Mouse (Mus musculus) hindlimb bud, embryonic 11.5 days (tissue): ENCODE data around the gene Myo1c.

Experiments used
- DNase-seq: peaks from one replicate; pipeline ENCODE4 v3.0.0-alpha.2; 2012; ENCODE audit warnings: low read depth, low spot score; ENCODE audit errors: extremely low spot score

Myo1c gene

DNA sequence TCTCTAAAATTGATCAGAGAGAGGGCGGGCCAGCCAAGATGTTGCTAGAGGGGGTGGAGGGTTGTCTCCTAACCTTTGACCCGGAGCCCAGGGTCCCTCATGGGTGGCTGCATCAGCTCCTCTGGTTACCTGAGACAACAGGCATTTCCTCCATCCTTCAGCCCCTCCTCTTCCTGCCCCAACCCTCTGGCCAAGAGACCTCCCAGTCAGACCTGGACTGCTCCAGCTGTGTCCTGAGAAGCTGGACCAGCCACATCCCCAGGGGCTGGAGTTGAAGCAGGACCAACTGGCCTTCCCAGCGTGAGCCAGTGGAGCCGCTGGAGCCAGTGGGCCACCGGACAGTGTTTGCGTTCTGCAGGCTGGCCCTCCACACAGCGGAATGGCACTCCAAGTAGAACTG lies at the start of gene Myo1c:
Gene Myo1c, plus strand, starts transcription at position 194 of the 400 bp plus-strand sequence.
- no peak for DNase-seq

DNA sequence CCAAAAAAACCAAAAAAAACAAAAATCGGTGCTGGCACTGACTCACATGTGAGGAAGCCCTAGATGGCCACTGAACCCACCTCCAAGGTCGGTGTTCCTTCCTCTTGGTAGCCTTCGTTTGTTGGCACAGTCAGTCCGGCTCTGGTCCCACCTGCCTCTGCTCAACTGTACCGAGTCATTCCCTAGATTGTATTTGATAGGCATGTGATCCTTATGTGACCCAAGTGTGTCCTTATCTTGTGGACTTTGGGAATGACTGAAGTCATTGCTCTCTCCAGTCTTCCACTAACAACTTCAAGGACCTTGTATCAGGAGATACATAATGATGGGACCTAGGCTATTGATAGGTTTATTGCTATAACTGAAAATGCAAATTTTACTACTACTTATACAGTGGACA lies 45.5 kb upstream of the Myo1c start:
- DNase-seq: no peak

GRCm38 (mm10) chr11:75605318-75605717 lies 45.0 kb upstream of the Myo1c start:
- no peak for DNase-seq

DNA sequence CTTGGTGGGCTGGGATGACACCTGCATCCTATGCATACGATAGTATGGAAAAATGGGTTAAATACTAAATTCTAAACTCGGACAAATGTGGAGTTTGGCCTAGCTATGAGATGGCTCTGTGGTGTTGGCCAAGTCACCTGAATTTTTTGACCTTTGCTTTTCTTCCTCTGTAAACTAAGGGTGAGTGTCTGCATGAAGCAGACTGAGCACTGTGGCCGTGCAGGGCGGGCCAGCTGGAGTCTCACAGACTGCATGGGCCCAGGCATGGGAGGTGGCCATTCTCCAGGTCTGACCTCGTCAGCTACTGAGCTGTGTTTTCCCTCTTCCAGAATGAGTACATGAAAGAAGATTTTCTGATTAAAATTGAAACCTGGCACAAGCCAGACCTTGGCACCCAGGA lies 41.5 kb upstream of the Myo1c start:
- no peak for DNase-seq

DNA sequence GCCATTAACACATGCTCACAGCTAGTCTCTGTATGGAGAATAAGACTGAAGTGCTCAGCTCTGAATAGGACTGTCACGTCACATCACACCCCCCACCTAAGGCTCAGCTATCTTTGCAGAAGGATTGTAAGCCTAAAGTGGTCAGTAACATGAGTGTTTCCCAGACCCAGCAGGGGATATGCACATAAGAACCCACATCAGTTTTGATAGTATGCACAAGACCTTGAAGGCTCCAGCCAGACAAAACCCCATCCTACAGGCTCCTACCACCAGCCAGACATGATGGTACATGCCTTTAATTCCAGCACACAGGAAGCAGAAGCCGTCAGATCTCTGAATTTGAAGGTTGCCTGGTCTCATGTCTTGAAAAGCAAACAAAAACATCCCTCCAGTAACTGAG lies 40.3 kb upstream of the Myo1c start:
- no peak for DNase-seq

DNA sequence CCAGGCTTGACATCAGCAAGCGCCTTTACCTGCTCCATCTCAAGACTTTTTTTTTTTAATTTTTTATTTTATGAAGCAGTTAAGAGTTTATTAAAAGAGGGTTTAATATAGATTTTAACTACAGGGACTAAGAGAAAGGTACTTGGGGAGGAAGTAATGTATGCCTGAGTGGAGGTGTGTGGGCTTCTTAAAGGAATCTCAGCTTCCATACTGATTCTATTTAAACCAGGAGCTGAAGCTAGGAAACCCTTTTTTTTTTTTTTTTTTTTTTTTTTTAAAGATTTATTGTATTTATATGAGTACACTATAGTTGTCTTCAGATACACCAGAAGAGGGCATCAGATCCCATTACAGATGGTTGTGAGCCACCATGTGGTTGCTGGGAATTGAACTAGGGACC lies 35.5 kb upstream of the Myo1c start:
- DNase-seq: no peak

- no peak for DNase-seq
These were observed 34.7 kb upstream of the Myo1c start for GRCm38 (mm10) chr11:75615556-75615955.

GRCm38 (mm10) chr11:75619133-75619532 lies 31.2 kb upstream of the Myo1c start:
- no peak for DNase-seq

DNA sequence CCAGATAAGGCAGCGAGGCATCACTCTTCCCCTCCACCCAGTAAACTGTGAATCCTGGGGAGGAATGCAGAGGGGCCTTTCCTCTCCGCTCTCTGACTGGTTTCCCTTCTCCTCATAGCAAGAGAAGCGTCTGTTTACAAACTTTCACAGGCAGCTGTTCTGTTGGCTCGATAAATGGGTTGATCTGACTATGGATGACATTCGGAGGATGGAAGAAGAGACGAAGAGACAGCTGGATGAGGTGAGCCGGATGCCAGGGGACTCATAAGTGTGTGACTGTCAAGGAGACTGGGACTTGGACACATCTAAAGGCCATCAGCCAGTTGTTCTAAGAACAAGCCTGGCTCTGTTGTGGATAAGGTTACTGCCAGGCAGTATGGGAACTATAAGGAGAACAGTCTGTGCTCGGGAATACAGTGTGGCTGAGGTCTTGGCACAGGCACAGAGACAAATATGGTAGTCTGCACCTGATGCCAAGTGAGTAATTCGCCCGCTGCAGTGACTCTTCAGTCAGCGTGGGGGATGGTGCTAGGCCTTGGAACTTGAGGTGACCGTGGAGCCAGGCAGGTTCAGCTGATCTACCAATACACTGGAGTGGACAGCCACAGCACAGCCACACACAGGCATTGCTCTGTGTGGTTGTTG lies 30.0 kb upstream of the Myo1c start:
- DNase-seq: no peak

DNA sequence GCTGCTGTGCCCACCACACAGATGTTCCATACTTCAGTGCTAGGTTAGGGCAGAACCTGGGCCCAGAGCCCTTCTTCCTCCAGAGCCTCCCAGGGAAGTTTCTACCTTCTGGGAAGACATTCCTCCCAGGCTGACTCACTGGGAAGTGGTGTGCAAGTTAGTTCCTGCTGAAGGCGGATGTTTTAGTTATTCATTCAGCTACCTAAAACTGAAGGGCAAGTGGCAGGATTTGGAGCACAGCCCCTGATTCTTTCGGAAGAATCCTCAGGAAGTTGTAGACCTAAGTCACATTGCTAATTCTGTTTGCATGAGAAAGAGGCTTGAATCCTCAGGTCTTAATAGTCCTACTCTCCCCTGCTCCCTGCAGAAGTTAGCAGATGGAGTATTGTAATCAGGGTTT lies 28.9 kb upstream of the Myo1c start:
- no peak for DNase-seq

- DNase-seq: no peak
These were observed 27.5 kb upstream of the Myo1c start for GRCm38 (mm10) chr11:75622588-75623329.

GRCm38 (mm10) chr11:75624102-75624554 lies 26.2 kb upstream of the Myo1c start:
- no peak for DNase-seq

DNA sequence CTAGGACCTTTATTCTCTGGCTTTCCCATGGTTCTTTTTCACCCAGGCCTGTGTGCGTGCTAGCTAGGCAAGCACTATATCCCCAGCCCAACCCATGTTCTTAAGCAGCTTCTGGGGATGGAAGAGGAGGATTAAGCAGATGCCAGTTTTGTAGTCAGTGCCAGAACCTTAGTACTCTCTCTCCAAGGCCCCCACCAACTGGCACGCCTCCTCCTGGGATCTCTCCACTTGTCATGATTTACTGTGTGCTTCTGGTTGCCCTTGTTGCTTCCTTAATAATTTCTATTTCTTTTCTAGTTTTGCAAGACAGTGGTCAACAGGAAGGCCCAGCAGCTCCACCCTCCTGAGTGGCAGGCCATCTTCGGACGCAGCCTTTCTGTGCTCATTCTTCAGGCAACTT lies 24.5 kb upstream of the Myo1c start:
- DNase-seq: no peak

- DNase-seq: no peak
These were observed 20.2 kb upstream of the Myo1c start for GRCm38 (mm10) chr11:75630098-75630497.

DNA sequence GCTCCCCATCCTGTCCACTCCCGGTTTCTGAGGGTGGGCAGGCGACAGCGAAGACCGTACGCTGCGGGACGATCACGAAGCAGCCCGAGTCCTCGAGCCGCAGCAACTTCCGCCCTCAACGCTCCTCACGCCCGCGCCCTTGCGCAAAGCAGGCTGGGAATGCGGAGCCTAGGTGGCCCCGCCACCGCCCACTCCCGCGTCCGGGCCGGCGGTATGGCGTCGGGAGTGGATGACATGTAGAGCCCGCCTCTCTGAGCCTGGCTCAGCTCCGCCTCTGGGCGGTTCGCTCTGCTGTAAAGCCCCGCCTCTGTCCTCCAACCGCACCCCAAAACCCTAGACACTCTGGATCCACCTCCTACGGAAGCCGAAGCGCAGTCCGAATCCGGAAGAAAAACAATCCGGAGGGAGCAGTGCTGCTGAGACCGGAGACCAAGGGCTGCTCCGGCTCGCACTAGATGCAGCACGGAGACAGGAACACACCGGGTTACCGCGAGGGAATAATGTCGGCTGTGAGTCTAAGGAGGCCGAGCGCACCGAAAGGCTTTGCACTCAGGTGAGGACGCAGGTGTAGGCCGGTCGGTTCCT lies 19.6 kb upstream of the Myo1c start, which contains the start of gene Inpp5k:
Gene Inpp5k, plus strand, starts transcription at position 344 of the 585 bp plus-strand sequence.
- peak; percentile 86 for DNase-seq

DNA sequence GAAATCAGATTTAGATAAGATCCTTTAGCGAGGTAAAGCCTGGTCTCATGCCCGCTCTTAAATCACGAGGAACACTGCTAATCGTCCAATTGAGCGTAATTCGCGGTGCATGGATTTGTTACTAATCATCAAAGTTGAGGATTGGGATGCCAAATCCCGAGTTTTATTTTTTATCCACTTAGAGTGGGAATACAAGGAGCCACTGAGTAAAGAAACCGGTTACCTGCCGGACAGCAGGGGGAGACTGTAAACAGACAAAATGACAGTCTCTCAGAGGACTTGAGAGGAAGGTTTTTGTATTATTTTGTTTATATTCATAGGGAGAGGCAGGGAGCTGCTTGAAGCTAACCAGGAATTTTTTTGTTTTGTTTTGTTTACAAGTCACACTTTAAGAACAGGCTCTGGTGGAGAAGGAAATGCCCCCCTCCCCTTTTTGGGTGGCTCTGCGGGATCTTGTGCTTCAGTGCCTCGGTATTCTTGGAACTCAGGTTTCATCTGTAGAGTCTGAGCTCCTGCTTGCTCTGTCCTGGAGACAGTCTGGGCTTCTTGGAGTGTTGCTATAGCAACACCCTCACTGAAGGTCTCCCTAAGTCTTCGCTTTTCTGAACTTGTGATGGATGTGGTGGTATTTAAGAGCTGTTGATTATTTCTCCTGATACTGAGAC lies 18.6 kb upstream of the Myo1c start:
- DNase-seq: no peak

- DNase-seq: no peak
These were observed 17.4 kb upstream of the Myo1c start for GRCm38 (mm10) chr11:75632921-75633320.

DNA sequence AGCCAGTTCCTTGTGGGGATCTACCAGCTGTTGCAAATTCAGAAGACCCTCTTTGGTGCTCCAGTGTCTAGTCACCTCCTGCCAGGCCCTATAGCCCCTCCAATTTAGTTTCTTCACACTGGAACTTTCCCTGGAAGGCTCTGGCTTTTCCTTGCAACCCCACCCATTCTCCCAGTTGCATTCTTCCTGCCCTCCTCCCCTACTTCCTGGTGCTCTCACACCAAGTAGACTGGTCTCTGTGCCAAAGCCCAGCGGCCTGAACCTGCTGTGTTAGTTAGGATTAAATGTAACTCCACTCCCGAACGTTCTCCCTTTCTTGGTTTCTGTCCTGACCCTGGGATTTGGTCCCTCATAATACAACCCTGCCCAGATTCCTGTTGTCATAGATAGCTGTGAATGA lies 15.5 kb upstream of the Myo1c start:
- DNase-seq: no peak

DNA sequence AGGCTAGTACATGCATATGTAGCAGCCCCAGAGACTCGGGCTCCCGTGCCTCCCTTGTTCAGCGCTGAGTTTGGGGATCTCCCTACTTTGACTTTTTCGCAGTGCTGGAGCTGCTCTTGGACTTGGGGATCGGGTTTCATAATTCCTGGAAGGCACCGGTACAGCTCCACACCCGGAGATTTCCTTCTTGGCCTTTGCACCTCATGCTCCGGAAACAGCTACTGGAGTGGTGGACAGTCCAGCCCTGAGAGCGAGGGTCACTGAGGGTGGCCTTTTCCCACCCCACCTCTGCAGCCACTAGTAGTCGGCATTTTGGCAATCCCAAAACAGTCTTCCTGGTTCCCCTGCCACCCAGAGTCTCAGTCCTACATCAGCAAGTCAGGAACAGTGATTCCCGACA lies 15.0 kb upstream of the Myo1c start:
- no peak for DNase-seq

- no peak for DNase-seq
These were observed 7.0 kb upstream of the Myo1c start for GRCm38 (mm10) chr11:75643323-75643722.

DNA sequence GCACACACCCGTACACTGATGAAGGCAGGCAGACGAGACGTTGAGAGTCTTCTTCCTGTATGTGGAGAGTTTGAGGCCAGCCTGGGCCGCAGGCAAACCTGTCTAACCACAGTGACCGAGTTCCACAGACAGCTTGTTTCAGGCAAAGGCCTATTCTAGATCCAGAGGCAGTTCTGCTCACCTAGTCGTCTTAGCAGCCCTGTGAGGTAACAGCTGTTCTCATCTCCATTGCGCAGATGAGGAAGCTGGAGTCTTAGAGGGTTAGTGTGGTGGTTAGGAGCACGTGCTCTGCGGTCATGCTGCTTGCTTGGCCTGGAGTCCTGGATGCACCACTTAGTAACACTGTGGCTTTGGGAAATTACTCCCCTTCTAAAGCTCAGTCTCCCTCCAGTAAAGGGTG lies 5.6 kb upstream of the Myo1c start:
- no peak for DNase-seq
